Mouse (Mus musculus): ENCODE data around the gene Hjurp.

Gene Hjurp

GRCm38 (mm10) chr1:88298686-88299528, 21.5 kb upstream of the Hjurp start:
- no peak for DNase-seq (ENCODE audit: low read depth in 2 of 2, low spot score in 2 of 2)

GRCm38 (mm10) chr1:88297480-88298258, 20.2 kb upstream of the Hjurp start:
- DNase-seq (ENCODE audit: low read depth in 2 of 2, low spot score in 2 of 2): no peak

- no peak for DNase-seq (ENCODE audit: low read depth in 2 of 2, low spot score in 2 of 2)
Observed at GRCm38 (mm10) chr1:88296171-88296920, 18.9 kb upstream of the Hjurp start.

GRCm38 (mm10) chr1:88294650-88295049, 17.2 kb upstream of the Hjurp start:
- no peak for DNase-seq (ENCODE audit: low read depth in 2 of 2, low spot score in 2 of 2)

GRCm38 (mm10) chr1:88292057-88292456, 14.6 kb upstream of the Hjurp start:
- no peak for DNase-seq (ENCODE audit: low read depth in 2 of 2, low spot score in 2 of 2)

- no peak for DNase-seq (ENCODE audit: low read depth in 2 of 2, low spot score in 2 of 2)
Observed at GRCm38 (mm10) chr1:88291409-88292005, 14.1 kb upstream of the Hjurp start.

- no peak for DNase-seq (ENCODE audit: low read depth in 2 of 2, low spot score in 2 of 2)
Observed at GRCm38 (mm10) chr1:88290511-88290910, 13.1 kb upstream of the Hjurp start.

- no peak for DNase-seq (ENCODE audit: low read depth in 2 of 2, low spot score in 2 of 2)
Observed at GRCm38 (mm10) chr1:88289917-88290316, 12.5 kb upstream of the Hjurp start.

- DNase-seq (ENCODE audit: low read depth in 2 of 2, low spot score in 2 of 2): no peak
Observed at GRCm38 (mm10) chr1:88289152-88289551, 11.7 kb upstream of the Hjurp start.

- DNase-seq (ENCODE audit: low read depth in 2 of 2, low spot score in 2 of 2): no peak
Observed at GRCm38 (mm10) chr1:88288789-88289127, 11.3 kb upstream of the Hjurp start.

GRCm38 (mm10) chr1:88288056-88288788, 10.8 kb upstream of the Hjurp start:
- no peak for DNase-seq (ENCODE audit: low read depth in 2 of 2, low spot score in 2 of 2)

GRCm38 (mm10) chr1:88287697-88287980, 10.2 kb upstream of the Hjurp start:
- no peak for DNase-seq (ENCODE audit: low read depth in 2 of 2, low spot score in 2 of 2)

- no peak for DNase-seq (ENCODE audit: low read depth in 2 of 2, low spot score in 2 of 2)
Observed at GRCm38 (mm10) chr1:88286887-88287696, 9.7 kb upstream of the Hjurp start.

GRCm38 (mm10) chr1:88286136-88286845, 8.9 kb upstream of the Hjurp start:
- DNase-seq (ENCODE audit: low read depth in 2 of 2, low spot score in 2 of 2): no peak

- DNase-seq (ENCODE audit: low read depth in 2 of 2, low spot score in 2 of 2): no peak
Observed at GRCm38 (mm10) chr1:88285652-88286051, 8.2 kb upstream of the Hjurp start.

- no peak for DNase-seq (ENCODE audit: low read depth in 2 of 2, low spot score in 2 of 2)
Observed at GRCm38 (mm10) chr1:88284946-88285320, 7.5 kb upstream of the Hjurp start.

- no peak for DNase-seq (ENCODE audit: low read depth in 2 of 2, low spot score in 2 of 2)
Observed at GRCm38 (mm10) chr1:88284228-88284945, 7.0 kb upstream of the Hjurp start.

- DNase-seq (ENCODE audit: low read depth in 2 of 2, low spot score in 2 of 2): no peak
Observed at GRCm38 (mm10) chr1:88283376-88284227, 6.2 kb upstream of the Hjurp start.

Data from CD8-positive naive resting alpha-beta T cell, adult 2 months (primary cell).